Mouse (Mus musculus) frontal cortex, postnatal 10 days (tissue): ENCODE measurements around the gene Olfr1138.

Source experiments
- DNase-seq, 2 experiments: peaks; one replicate each; pipeline ENCODE4 v3.0.0; 2022; ENCODE audit warnings: low spot score in 2 of 2, mixed read lengths in 1 of 2

Olfr1138 gene

GRCm38 (mm10) chr2:87739878-87740277 is at the start of gene Olfr1138:
TSS of gene Olfr1138 (minus strand) at chr2:87739978.
- no peak for DNase-seq

GRCm38 (mm10) chr2:87779183-87779582 is 39.4 kb upstream of the Olfr1138 start, which contains the start of gene Olfr152:
TSS of gene Olfr152 (plus strand) at chr2:87779483.
- DNase-seq, result no peak

GRCm38 (mm10) chr2:87776143-87776542 is 36.4 kb upstream of the Olfr1138 start:
- no peak for DNase-seq

- DNase-seq, result no peak
Observed at GRCm38 (mm10) chr2:87753891-87754290, 14.1 kb upstream of the Olfr1138 start, which contains the start of gene Olfr1141. TSS of gene Olfr1141 (minus strand) at chr2:87753991.

- DNase-seq, result no peak
Observed at GRCm38 (mm10) chr2:87743452-87743851, 3.7 kb upstream of the Olfr1138 start, which contains the start of gene Olfr1140. TSS of gene Olfr1140 (plus strand) at chr2:87743752.

- no peak for DNase-seq
Observed at GRCm38 (mm10) chr2:87713079-87713478, 26.7 kb downstream of the Olfr1138 start, which contains the start of gene Olfr1137. TSS of gene Olfr1137 (minus strand) at chr2:87713179.

GRCm38 (mm10) chr2:87693847-87694246 is 45.9 kb downstream of the Olfr1138 start, which contains the start of gene Olfr1136:
TSS of gene Olfr1136 (minus strand) at chr2:87693947.
- DNase-seq, result no peak
